ENCODE assay signal across 9 mouse cellular contexts in genomic region chr3:51388904-51389303, GRCm38 (mm10). TPM values are rescaled to one million over a fixed set of nuclear protein-coding genes. Genes with fewer than 3 reads are reported as not detected.
DNase-seq lines count a peak whose midpoint lies in the region; ATAC-seq and TF ChIP-seq lines count a peak whose summit lies in the region.
"Had no signal": no experiment of that assay in that cellular context is flagged by ENCODE, and none has a peak within 500 bp of the region (broad histone marks: within the 10 kb centered on the region; RNA-seq: fewer than 3 reads in every experiment).

No protein-coding gene starts in this region.

- H3K4me2 ChIP-seq in hindbrain, embryonic 13.5 days: peak overlapping the region; percentile 43

- ATAC-seq in hindbrain, embryonic 13.5 days (ENCODE audit: low FRiP score): no peak

- 33% methylated on average over 13 of the region's 13 CpGs for WGBS in cerebellum, adult 2 months
- 6% methylated on average over 13 of the region's 13 CpGs for WGBS in hindbrain, embryonic 13.5 days
- WGBS in midbrain, embryonic 10.5 days: 8% methylated on average over 13 of the region's 13 CpGs

- TF ChIP-seq CTCF in cerebellum, adult 2 months (IDR thresholded peaks at IDR 0.05; ENCODE audit: borderline replicate concordance, insufficient read depth, low read depth, low read length): no peak

- H3K27ac ChIP-seq in cerebellum, adult 2 months (ENCODE audit: insufficient read depth, low read length): no peak overlapping the region
- H3K27ac ChIP-seq in hindbrain, embryonic 13.5 days: no peak overlapping the region
- H3K27ac ChIP-seq in midbrain, embryonic 10.5 days (replicated peaks): no peak overlapping the region; the same call in 1 of the 2 replicates

- no peak for DNase-seq in cerebellum, adult 2 months
- DNase-seq in cerebellum, adult 11 months: no peak
- DNase-seq in c-Kit-positive CD71-positive TER-119-positive erythroid progenitor cells, embryonic 14.5 days (ENCODE audit: low spot score): peak; percentile 73
- peak; percentile 33 for DNase-seq in midbrain, embryonic 10.5 days (ENCODE audit: low spot score)
- no peak for DNase-seq in left cerebral cortex, adult 11 months (ENCODE audit: low spot score)
- no peak for DNase-seq in left cerebral cortex, adult 9 months (ENCODE audit: low spot score in 2 of 2)
- no peak for DNase-seq in gastrocnemius, adult 8-10 months (ENCODE audit: low spot score in 2 of 2)
- DNase-seq: spleen, adult 18-20 months had no signal

- no peaks in the 10 kb centered on the region for H3K9me3 ChIP-seq in hindbrain, embryonic 13.5 days
- no peaks in the 10 kb centered on the region for H3K9me3 ChIP-seq in midbrain, embryonic 10.5 days (replicated peaks)

- no peaks in the 10 kb centered on the region for H3K36me3 ChIP-seq in hindbrain, embryonic 13.5 days
- no peaks in the 10 kb centered on the region for H3K36me3 ChIP-seq in midbrain, embryonic 10.5 days

- H3K9ac ChIP-seq in hindbrain, embryonic 13.5 days: peak overlapping the region; percentile 25; the same call in 1 of the 2 replicates

- H3K27me3 ChIP-seq in cerebellum, adult 2 months (ENCODE audit: control insufficient read depth, insufficient read depth, low read length): no peaks in the 10 kb centered on the region
- peaks cover 5% of the 10 kb centered on the region; the same call in 1 of the 2 replicates for H3K27me3 ChIP-seq in hindbrain, embryonic 13.5 days
- H3K27me3 ChIP-seq in midbrain, embryonic 10.5 days (ENCODE audit: low read depth, poor library complexity, severe bottlenecking): peaks cover 27% of the 10 kb centered on the region

- H3K4me1 ChIP-seq in cerebellum, adult 2 months (ENCODE audit: control insufficient read depth, insufficient read depth, low read length): peaks cover 9% of the 10 kb centered on the region
- H3K4me1 ChIP-seq in hindbrain, embryonic 13.5 days (replicated peaks): peaks cover 3% of the 10 kb centered on the region; the same call in 1 of the 2 replicates
- peaks cover 26% of the 10 kb centered on the region for H3K4me1 ChIP-seq in midbrain, embryonic 10.5 days

- no peak for TF ChIP-seq POLR2A in cerebellum, adult 2 months (IDR thresholded peaks at IDR 0.05; ENCODE audit: borderline replicate concordance, insufficient read depth, low read length)

- H3K4me3 ChIP-seq in cerebellum, adult 2 months (replicated peaks; ENCODE audit: insufficient read depth, low read depth, low read length): peak overlapping the region; percentile 29
- peak overlapping the region; percentile 8; the same call in 1 of the 2 replicates for H3K4me3 ChIP-seq in hindbrain, embryonic 13.5 days
- peak overlapping the region; percentile 41 for H3K4me3 ChIP-seq in midbrain, embryonic 10.5 days

RNA-seq across cellular contexts. Expression of gene Mgarp, which starts 7.6 kb away (rescaled TPM):
- polyA plus RNA-seq in cerebellum, adult 2 months (2012; rRNA removed): 1.6 and 2.0 TPM in 2 replicates
- 1.2 and 3.3 TPM in 2 replicates for polyA plus RNA-seq in hindbrain, embryonic 13.5 days (2015; fragmentation: Nextera tagmentation; extraction: Ambion mirVana)
- polyA plus RNA-seq in midbrain, embryonic 10.5 days (2016; fragmentation: Nextera tagmentation; extraction: Ambion mirVana): 35.9 and 39.2 TPM in 2 replicates
- under 1 TPM in 1 of 4 experiments, not detected in 3; 0.85 TPM for total RNA-seq in gastrocnemius, adult 8-10 months (2022)

RNA-seq across cellular contexts. Expression of gene Ndufc1, which starts 19.9 kb away (rescaled TPM):
- polyA plus RNA-seq in cerebellum, adult 2 months (2012; rRNA removed): 538 and 547 TPM in 2 replicates
- polyA plus RNA-seq in hindbrain, embryonic 13.5 days (2015; fragmentation: Nextera tagmentation; extraction: Ambion mirVana): 824 and 888 TPM in 2 replicates
- polyA plus RNA-seq in midbrain, embryonic 10.5 days (2016; fragmentation: Nextera tagmentation; extraction: Ambion mirVana): 688 and 718 TPM in 2 replicates
- total RNA-seq in gastrocnemius, adult 8-10 months (2022): 1,000 to 10,000 TPM in 2 of 4 experiments, 100 to 1,000 TPM in 2; 957 to 1,091 (median 1,034) TPM

RNA-seq across cellular contexts. Expression of gene Naa15, which starts 26.0 kb away (rescaled TPM):
- polyA plus RNA-seq in cerebellum, adult 2 months (2012; rRNA removed): 22.6 and 22.9 TPM in 2 replicates
- 54.0 and 55.2 TPM in 2 replicates for polyA plus RNA-seq in hindbrain, embryonic 13.5 days (2015; fragmentation: Nextera tagmentation; extraction: Ambion mirVana)
- 58.8 and 63.4 TPM in 2 replicates for polyA plus RNA-seq in midbrain, embryonic 10.5 days (2016; fragmentation: Nextera tagmentation; extraction: Ambion mirVana)
- 10 to 100 TPM; 40.5 to 53.0 (median 48.0) TPM for total RNA-seq in gastrocnemius, adult 8-10 months (2022)

RNA-seq across cellular contexts. Expression of gene Elf2, which starts 48.4 kb away (rescaled TPM):
- 38.8 and 39.1 TPM in 2 replicates for polyA plus RNA-seq in cerebellum, adult 2 months (2012; rRNA removed)
- polyA plus RNA-seq in hindbrain, embryonic 13.5 days (2015; fragmentation: Nextera tagmentation; extraction: Ambion mirVana): 47.1 TPM in 2 replicates
- polyA plus RNA-seq in midbrain, embryonic 10.5 days (2016; fragmentation: Nextera tagmentation; extraction: Ambion mirVana): 37.9 and 40.5 TPM in 2 replicates
- 10 to 100 TPM; 45.1 to 52.6 (median 48.5) TPM for total RNA-seq in gastrocnemius, adult 8-10 months (2022)

Comparison
In these comparisons a context has a peak if more than half of its experiments do, and no peak if none do; other contexts are left out.
1. DNase-seq: peak in c-Kit-positive CD71-positive TER-119-positive erythroid progenitor cells, embryonic 14.5 days (single experiment) and midbrain, embryonic 10.5 days (single experiment); none in cerebellum, adult 2 months (0 of 2), cerebellum, adult 11 months (single experiment), left cerebral cortex, adult 11 months (single experiment), left cerebral cortex, adult 9 months (0 of 2) and gastrocnemius, adult 8-10 months (0 of 2).
2. Peak in every context shown above with its lines, with median percentiles within 50 percentile points of each other: H3K4me3 ChIP-seq.